Mouse (Mus musculus) ES-Bruce4 (cell line): ENCODE results near the gene Crygc.

ENCODE experiments used
- CTCF ChIP-seq: IDR thresholded peaks from one replicate; pipeline ENCODE4 v1.8.1; 2011; ENCODE audit warnings: low read depth, low read length
- EP300 ChIP-seq: IDR thresholded peaks from 2 replicates; pipeline ENCODE4 v1.6.1; 2011; ENCODE audit warnings: low read depth, low read length; ENCODE audit not compliant: insufficient read depth
- POLR2A ChIP-seq: IDR thresholded peaks from one replicate; pipeline ENCODE4 v1.8.1; 2011; ENCODE audit warnings: low read length; ENCODE audit not compliant: insufficient read depth

DNA sequence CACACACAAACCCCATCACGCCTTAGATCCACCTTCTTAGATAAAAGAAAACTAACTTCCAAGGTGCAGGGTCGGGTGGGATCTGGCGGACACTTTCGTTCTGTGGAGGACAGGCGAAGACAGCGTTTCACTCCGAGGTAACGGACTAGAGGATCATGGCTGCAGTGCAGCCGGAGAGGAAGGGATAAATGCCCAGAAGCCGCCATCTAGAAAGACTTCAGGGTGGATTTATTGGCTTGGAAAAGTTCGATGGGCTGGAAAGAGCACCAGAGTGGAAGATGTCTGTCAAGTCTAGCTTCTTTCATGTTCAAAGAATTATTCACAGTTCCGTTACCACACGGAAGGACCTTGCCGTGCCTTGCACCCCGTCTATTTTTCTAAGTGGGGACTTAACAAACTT lies 9.3 kb downstream of the Crygc start:
- TF ChIP-seq POLR2A (no peak), CTCF (no peak), EP300 (no peak)
